Mouse (Mus musculus) heart, adult 8-10 months (tissue): ENCODE results near the gene Cdk14. TPM values are rescaled to one million over a fixed set of nuclear protein-coding genes. Genes with fewer than 3 reads are reported as not detected.

Source experiments
- DNase-seq: peaks from one replicate; pipeline ENCODE4 v3.0.0; 2022; ENCODE audit warnings: low spot score
- total RNA-seq, 4 experiments: library from RNA; stranded (reverse); gene quantifications; 2 replicates each; pipeline ENCODE4 v1.2.4; 2022

The Cdk14 gene
- total RNA-seq, 4 experiments from 2014 or later = 5.5 to 7.2 (median 6.3) TPM

DNA sequence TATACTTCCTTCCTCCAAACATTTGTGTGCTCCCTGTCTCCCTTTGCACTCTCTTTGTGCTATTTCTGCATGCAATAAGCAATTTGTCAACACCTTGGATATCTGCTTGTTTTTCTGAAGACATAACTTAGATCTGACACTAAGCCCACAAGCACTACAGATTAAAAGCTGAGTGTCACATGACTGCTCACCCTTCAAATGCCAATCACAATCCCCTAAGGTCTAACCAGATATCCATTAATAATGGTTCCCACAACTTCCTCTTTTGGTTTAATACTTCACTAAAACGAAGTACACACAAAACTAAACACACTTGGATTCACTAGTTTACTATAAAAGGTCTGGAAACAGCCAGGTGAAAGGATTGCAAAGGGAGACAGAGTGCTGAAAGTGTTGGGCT lies 348.6 kb downstream of the Cdk14 start:
- DNase-seq = no peak

DNA sequence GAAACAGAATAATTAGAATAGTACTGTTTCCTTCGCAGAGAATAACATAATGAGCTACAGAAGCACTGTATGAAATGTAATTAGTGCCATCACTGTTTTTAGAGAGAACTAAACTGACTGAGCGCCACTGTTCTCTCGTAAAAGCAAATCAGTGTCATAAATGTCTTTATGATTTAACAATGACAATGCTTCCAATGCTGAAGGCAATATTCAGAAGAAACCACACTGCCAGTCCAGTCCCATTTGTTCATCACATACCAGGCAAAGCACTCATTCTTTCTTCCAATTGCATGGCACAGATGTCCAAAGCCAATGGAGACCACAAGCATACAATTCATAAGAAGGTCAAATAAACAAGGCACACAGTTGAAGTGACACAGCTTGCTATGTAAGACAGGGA lies 355.4 kb downstream of the Cdk14 start:
- DNase-seq = no peak

DNA sequence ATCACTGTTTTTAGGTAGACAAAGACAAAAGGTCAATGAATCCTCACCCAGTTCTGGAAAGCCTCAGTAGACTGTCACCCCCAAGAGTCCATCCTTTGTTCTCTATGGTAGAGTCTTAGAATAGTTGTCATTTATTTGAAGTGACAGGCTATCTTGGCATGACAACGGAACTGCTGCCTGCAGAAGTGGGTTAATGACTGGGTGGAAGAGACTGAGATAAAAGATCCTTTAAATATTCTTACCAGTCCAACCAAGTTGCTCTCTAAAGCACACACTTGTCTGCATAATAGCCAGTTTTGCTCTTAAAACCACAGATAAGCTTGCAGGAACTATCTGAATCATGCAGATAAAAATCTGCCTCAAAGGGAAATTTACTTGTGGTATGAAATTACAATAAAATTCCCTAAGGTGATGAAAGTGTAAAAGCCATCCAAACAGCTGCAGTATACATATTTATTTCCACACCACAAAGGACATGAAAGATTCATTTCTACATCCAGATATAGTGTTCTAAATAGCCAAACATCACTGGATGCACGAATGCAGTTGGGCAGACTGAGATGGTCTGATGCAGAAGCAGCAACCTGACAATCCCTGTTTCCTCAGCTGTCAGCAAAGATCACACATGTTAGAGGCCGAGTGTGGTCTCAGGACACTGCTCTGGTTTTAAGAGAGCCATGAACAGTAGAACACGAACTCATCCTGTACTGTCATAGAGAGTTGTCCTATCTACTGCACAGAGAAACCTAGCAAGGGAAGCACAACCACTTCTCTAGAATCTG lies 363.8 kb downstream of the Cdk14 start:
- DNase-seq = no peak

DNA sequence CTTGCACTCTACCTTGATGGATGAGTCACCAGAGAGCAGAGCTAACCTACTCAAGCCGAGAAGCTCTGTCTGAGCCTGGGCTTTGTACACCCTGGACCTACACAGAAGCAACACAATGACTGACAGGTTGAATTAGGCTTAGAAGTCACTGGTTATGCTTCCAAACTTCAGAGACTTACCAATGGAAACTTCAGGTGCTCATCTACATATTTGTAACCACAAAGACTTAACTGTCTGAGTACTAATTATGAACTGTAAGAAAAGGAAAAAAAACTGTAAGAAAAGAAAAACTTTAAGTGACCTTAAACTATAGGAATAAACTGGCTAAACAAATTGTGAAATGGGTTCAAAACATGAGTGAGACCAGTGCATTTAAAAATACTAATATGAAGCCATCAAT lies 364.6 kb downstream of the Cdk14 start:
- no peak for DNase-seq

DNA sequence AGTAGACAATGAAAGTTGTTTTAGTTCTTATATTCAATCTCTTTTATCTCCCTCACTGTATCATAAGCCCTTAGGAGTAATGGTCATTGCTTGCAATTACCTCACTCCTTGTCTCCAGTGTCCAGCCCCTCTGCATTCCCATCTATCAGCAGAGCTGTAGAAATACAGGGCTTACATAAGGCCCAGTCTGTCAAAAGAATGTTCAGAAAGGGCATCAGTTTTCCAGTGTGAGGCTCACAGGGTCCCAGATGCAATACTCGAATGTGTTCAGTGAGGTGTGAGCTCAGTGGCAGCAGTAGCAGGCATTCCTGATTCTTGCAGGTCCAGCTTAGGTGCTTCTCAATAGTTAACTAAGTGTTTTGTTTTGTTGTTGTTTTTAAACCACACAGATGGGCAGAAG lies 365.8 kb downstream of the Cdk14 start:
- DNase-seq = no peak

DNA sequence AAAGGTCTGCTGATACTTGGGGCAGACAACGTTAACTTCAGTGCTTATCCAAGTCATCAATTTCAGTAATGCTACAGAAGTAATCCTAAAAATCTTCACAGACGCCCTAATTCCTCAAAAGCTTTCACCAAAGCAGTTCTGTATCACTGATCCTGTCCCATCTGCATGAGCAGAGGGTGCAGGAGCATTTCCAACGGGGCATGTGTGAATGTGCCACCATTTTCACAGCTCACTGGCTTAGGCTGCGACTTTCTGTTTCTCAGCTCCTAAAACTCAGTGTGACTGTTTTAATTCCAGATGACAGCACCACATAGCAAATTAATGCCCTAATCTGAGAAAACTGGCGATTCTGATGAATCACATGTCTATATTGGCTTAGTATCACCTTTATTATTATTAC lies 375.8 kb downstream of the Cdk14 start:
- no peak for DNase-seq

DNA sequence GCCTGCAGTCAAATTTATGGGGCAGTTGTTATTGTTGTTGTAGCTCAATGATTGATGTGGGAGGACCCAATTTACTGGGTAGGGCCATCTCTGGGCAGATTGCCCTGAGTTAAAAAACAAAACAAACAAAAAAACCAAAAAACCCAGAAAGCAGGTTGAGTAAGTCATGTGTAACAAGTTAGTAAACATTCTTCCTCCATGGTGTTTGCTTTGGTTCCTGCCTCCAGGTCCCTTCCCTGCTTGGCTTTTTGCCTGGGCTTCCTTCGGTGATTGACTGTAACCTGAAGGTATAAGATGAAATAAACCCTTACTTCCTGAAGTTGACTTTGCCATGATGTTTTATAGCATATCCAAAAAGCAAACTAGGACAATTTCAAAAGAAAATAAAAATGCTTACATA lies 377.4 kb downstream of the Cdk14 start:
- no peak for DNase-seq

DNA sequence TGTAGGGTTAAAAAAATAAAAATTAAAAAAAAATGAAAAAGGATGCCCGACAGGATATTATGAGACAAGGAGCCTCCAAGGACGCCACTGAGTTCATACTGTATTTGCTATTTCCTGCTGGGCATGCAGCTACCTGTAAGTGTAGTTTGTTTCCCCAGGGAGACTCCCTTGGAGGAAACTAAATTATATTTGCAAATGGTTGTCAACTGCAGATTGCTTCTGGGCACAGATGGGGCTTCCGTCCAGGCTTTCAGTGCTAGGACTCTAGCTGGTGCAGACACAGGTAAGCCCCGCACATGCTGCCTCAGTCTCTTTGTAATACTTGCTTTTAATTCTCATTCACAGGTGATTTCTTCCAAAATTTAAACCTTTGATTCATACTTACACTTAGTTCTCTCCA lies 378.6 kb downstream of the Cdk14 start:
- no peak for DNase-seq

DNA sequence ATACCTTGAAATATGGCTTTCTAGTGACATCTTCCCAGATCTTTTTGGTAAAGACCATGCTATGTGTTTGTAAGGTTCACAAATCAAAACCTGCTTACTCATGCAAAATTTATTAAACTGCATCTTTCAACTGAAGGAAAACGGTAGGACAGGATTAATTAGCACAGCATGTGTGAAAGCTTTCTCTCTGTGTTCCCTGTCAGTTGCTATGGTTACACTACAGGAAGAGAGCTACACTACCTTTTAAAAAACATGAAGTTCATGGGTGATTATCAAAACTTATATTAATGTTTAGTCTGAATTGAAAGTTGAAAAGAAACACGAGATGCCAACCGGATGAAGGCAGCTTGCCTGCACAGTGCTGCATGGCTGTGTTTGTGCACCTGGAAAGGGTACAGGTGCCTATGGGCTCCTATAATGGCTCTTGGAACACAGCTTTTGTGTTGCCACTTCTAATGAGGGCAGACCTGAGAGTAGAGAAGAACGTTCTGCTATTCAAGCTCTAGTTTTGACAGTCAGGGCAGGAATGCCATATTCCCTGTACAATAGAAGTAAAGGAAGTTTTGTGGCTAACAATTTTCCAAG lies 380.3 kb downstream of the Cdk14 start:
- no peak for DNase-seq

DNA sequence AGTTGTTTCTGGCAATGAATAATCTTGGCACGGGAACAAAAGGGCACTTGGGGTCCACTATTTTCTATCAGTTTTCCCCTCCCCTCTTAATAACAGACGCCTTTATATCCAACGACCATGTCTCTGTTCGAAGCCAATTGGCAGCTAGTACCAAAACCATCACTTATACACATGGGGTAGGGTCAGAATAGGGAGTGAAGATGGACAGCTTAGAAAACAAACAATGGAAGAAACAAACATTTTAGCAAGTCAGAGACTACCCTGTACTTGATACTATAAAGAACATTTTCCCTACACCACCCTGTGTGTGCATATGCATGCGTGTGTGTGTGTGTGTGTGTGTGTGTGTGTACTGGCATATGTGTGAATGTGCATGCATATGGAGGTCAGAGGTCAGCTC lies 386.7 kb downstream of the Cdk14 start:
- no peak for DNase-seq

DNA sequence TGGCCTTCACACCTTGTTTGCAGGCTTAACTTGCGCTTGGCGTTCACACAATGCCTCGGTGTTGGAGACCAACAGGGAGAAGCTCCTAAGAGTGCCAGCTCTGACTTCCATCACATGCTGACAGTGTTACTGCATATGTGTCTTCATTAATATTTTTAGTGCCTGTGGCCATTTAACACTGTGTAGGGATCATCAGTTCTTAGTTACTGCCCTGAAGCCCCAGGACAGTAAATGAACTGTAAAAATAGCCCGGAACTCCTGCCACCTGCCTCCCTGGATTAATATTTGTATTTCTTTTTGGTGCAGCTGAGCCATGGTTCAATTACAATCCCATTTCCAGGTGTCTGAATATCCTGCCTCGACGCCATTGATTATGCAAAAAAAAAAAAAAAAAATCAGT lies 387.3 kb downstream of the Cdk14 start:
- DNase-seq = no peak

DNA sequence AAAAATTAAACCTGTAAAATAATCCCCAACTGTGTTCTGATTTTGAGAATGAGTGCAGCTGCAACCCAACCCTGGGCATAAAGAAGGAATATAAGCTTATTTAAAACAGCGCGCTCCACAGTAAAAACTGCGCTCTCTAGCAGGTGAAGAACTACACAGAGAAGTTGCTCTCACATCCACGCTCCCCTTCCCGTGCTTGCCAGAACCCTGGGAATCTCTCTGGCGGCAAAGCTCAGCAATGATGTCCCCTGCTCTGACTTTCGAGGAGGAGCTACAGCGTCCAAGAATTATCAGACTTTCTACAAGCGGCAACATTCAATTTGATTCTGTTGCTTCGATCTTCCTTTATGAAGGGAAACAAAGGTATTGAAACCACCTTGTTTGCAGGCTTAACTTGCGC lies 387.7 kb downstream of the Cdk14 start:
- no peak for DNase-seq

DNA sequence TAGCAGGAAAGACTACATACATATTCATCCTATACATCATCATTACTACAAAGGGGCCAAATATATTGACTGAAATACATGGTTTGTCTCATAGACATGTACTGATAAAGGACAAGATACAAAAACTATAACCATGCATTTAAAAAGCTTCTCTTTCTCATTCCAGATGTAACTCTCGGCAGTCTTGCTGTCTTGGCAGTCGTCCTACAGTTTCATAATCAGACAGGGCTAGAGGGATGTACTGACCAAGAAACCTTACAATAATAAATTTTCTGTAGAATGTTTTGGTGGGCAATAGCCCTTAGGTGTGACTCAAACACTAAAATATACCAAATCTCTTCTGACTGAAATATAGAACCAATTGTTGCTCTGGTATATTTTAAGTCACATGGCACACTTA lies 389.7 kb downstream of the Cdk14 start:
- no peak for DNase-seq

DNA sequence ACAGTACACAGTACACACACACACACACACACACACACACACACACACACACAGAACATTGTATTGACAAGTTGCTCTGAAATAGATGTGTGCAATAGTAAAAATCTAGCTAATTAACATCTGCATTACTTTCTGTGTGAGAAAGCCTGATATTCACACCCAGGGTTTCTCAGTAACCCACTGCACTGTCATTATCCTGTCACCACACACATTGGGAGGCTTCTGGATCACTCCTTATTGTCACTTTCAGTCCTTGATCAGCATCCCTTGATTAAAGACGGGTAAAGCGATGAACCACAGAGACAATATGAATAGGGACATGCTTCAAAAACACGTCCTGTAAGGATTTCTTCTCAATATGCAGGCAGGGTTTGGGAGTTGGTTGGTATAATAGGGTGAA lies 401.2 kb downstream of the Cdk14 start:
- DNase-seq = no peak

DNA sequence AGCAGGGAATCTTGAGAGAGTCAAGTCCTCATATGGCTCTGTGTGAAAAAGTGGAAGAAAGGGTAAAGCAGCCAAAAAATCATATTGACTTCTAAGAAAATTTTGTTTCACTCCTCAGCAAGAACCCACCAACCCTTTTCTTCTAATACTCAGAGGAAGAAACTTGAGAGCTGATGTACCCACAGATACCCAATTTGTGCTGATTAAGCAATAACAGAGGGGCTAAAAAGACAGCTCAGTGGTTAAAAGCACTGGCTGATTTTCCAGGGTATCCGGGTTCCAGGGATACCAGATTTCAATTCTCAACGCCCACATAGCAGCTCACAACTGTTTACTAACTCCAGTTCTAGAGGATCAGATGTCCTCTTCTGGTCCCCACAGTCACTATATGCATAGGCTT lies 401.9 kb downstream of the Cdk14 start:
- no peak for DNase-seq

DNA sequence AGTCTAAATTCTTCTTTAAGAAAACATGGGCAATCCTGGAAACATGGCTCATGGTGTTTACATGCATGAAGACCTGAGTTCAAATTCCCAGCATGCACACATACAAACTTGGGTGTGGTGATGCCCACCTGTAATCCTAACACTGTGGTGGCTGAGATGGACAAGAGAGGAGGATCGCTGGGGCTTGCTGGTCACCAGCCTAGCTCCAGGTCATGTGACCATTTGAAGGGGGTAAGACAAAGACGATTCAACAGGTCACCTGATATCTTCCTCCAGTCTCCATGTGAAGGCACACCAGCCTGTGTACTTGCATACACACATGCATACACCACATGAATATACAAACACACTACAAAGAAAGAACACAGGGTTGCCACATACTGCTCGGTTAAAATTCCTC lies 406.3 kb downstream of the Cdk14 start:
- no peak for DNase-seq

DNA sequence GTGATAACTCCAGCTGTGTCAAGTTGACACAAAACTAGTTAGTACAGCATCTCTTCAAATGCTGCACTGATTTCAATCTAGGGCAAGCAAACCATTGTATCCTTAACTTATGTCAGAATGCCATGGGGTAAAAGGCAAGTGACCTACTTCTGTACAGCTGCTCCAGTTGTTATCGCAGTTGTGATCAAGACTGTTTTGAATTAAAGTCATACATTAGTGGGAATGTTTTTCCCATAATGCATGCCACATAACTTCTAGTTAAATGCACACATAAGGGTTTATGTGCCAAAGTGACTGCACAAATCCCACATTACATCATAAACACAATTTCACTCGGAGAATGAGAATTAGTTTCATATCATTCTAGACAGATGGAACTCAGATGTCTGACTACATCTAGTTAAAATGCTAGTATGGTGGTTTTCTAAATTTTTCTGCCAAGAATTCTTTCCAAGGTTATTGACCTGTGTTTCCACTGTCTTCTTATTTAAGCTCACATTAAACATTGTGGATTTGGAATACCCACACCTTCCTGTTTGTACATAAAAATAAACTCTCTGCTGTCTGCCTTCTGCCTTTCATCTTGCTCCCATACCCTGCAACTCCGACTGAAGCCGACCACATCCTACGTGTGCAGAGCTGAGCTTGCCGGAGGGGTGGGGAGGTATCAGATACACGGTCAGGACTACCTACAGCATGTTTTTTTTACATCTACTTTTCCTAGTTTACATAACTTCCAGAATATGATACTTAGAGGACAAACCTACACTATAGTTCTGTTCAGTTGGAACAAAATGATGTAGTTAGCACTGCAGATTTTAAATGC lies 407.4 kb downstream of the Cdk14 start:
- no peak for DNase-seq

DNA sequence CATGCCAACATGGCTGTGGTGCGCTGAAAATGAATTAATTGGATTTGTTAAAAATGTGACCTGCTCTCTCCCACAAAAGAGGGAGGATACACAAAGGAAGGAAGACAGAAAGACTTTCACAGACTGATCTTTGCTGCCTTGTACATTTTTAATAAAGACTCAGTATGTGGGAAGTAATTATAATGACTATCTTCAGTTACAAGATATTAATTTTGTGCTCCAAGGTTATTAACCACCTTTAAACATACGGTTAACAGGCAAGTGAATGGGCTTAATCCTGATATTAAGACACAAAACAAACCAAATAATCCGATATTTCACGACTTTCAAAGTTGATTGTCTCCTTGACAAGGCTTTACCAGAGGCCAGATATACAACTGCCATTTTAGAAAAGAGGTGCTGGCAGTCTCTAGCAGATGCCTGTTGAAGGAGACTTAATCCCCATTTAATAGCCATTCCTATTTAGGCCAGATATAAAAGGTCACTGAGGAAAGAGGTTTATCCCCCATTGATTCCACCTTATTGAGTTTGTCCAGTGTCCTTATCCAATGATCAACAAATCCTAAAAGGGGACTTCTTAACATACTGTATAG lies 411.9 kb downstream of the Cdk14 start:
- DNase-seq = no peak

DNA sequence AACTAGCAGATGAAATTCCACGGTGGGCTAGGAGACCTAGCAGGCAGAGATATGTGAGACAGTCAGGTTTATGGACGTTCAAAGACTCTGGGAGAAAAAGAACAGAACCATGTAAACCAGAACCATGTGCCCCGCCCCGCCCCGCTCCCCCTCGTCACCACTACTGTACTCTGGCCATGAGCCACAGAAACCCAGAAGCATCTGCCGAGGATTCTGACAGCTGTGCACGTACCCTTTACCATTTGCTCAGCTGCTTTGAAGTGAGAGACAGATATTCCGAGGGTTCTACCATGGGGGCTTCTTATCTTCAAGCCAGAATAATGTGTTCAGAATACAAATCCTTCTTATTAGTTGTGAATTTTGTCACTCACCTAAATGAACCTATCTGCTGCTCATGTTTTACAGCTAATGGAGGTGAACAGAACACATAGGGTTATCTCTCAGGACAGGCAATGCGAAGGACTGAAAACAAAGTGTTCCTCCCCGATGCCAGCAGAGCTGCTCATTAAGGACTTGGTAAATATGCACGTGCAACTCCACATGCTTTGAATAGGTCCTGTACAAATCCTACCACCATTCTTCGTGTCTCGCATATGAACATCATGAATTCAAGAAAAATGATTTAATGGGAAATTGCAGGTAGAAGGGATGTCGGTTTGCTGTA lies 412.5 kb downstream of the Cdk14 start:
- no peak for DNase-seq

DNA sequence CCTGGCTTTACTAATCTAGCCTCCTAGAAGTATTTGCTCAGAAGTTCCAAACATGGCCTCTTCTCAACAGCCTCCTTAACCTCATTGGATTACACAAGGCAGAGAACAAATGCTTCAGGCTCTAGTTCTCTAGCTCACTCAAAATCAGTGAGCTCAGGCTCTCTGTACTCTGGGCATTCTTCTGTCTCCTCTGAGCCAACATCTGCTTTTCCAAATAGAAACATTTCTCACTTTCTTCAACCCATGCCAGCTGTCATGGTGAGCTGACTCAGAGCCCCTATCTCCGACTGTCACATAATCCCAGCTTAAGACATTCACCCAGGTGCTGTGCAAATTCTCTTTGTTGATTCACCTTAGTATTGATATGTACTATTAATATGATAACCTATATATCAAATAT lies 414.5 kb downstream of the Cdk14 start:
- DNase-seq = no peak

DNA sequence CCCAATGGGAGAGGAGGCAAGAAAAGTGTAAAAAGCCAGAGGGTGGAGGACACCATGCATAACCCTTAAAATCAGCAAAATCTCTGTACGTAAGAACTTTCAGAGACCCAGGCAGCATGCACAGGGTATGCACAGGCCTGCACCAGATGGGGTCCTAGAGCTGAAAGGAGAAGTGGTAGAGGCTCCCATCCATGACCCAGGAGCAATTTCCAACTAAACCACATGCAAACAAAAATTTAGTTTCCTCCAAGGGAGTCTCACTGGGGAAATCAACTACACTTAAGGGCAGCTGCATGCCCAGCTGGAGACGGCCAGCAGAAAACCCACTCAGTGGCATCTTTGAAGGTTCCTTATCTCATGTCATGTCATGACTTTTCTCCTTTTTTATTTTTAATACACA lies 415.4 kb downstream of the Cdk14 start:
- no peak for DNase-seq

DNA sequence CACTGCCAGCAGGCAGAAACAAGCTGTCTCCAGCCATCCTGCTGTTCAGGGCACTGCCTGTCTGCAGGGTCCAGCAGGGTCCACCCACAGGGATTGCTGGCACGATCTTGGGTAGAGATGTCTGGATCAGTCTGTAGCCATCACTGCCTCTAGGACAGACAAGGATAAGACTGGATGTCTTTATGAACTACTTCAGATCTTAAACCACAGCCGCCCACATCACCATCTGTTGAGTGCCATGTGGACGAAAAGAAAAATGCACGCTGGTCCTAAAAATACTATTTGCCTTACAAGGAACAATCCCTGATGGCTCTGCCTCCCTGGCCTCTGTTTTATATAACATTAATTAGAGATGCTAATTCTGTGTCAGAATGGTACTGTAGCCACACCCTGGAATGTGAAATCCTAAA lies 426.9 kb downstream of the Cdk14 start:
- no peak for DNase-seq
